Mouse (Mus musculus): Measurements from ENCODE around the gene Pnkd. TPM values are rescaled to one million over a fixed set of nuclear protein-coding genes. Genes with fewer than 3 reads are reported as not detected.

The Pnkd gene
- polyA plus RNA-seq, 1 experiment from 2014 or later: 169 TPM

DNA sequence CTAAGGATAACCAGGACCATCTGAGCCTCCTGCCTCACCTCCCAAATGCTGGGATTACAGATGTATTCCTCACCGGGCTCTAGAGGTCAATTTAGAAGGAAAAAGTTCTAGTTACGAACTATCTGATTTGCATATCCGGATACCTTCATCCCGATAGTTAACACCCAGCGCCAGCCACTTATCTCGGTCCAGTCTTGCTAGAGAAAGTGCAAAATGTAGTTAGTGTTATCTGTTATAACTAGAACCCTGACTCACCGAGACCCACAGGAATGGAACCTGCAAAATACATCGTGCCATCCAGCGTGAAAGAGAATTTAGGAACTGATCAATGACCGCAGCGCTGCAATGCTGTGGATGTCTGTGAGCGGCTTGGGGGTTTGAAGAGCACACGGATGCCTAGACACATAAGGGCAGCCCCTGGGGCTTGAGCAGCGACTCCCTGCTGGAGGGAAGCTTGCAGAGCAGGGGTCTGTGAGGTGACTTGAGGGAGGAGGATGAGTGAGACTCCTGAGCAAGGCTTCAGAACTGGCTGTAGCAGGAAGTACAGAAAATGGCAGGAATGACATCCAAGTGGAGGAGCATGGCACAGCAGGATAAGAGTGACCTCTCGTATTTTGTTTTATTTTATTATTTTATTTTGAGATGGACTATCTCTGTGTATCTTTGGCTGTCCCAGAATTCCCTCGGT is 116.4 kb downstream of the Pnkd start:
- no peaks in the 10 kb centered on the region for H3K36me3 ChIP-seq (ENCODE audit: insufficient read depth, low read length)
- no peaks in the 10 kb centered on the region for H3K9me3 ChIP-seq (replicated peaks; ENCODE audit: low read length)
- WGBS: 56% methylated on average over 16 of the region's 16 CpGs
- H3K27me3 ChIP-seq (ENCODE audit: insufficient read depth, low read length): no peaks in the 10 kb centered on the region
- no peak overlapping the region for H3K27ac ChIP-seq
- H3K4me2 ChIP-seq (ENCODE audit: low read length): no peak overlapping the region
- DNase-seq (ENCODE audit: low spot score) (no peak), ATAC-seq (replicated peaks; ENCODE audit: low FRiP score, low read depth) (no peak)
- no peak overlapping the region for H3K4me3 ChIP-seq (replicated peaks; ENCODE audit: low read depth, low read length)
- H3K4me1 ChIP-seq (replicated peaks; ENCODE audit: insufficient read depth, low read length): no peaks in the 10 kb centered on the region
- TF ChIP-seq CTCF (IDR thresholded peaks at IDR 0.05; ENCODE audit: low read depth): no peak
- no peak overlapping the region for H3K9ac ChIP-seq (ENCODE audit: low read depth, low read length)

MicroRNA genes within 50 kb of the gene (microRNA counts, 519-probe panel; counts per million panel counts)
- microRNA mmu-miR-26b: 5,363 counts per million, percentile 86 among the panel's probes with 10 or more counts

Small RNA genes within 50 kb of the gene (microRNA-seq; reads per million reads assigned to microRNA genes)
- gene Mir26b: 35,722 reads per million, percentile 98 among the genes with 10 or more reads in this experiment

Other genes starting within 250 kb of the Pnkd start
- gene Tns1, start 160.5 kb upstream of the Pnkd start, polyA plus RNA-seq (2015; fragmentation: Nextera tagmentation; extraction: Ambion mirVana): 65.4 and 71.8 TPM in 2 replicates
- 0.07 and 0.18 TPM in 2 replicates for gene Rufy4, start 159.4 kb upstream of the Pnkd start, polyA plus RNA-seq (2015; fragmentation: Nextera tagmentation; extraction: Ambion mirVana)
- gene Cxcr2, start 130.9 kb upstream of the Pnkd start, polyA plus RNA-seq (2015; fragmentation: Nextera tagmentation; extraction: Ambion mirVana): 0.30 and 0.51 TPM in 2 replicates
- gene Cxcr1, start 90.3 kb upstream of the Pnkd start, polyA plus RNA-seq (2015; fragmentation: Nextera tagmentation; extraction: Ambion mirVana): not detected in 2 replicates
- gene Arpc2, start 48.8 kb upstream of the Pnkd start, polyA plus RNA-seq (2015; fragmentation: Nextera tagmentation; extraction: Ambion mirVana): 487 TPM in 2 replicates
- gene Gpbar1, start 6.4 kb upstream of the Pnkd start, polyA plus RNA-seq (2015; fragmentation: Nextera tagmentation; extraction: Ambion mirVana): 1.0 and 1.7 TPM in 2 replicates
- gene Aamp, start 192 bp upstream of the Pnkd start, polyA plus RNA-seq (2015; fragmentation: Nextera tagmentation; extraction: Ambion mirVana): 248 and 264 TPM in 2 replicates
- 27.8 and 30.8 TPM in 2 replicates for gene Tmbim1, start 20.7 kb downstream of the Pnkd start, polyA plus RNA-seq (2015; fragmentation: Nextera tagmentation; extraction: Ambion mirVana)
- gene Catip, start 77.2 kb downstream of the Pnkd start, polyA plus RNA-seq (2015; fragmentation: Nextera tagmentation; extraction: Ambion mirVana): 0.59 and 0.75 TPM in 2 replicates
- 2.6 and 3.6 TPM in 2 replicates for gene Slc11a1, start 90.3 kb downstream of the Pnkd start, polyA plus RNA-seq (2015; fragmentation: Nextera tagmentation; extraction: Ambion mirVana)
- gene Ctdsp1, start 106.6 kb downstream of the Pnkd start, polyA plus RNA-seq (2015; fragmentation: Nextera tagmentation; extraction: Ambion mirVana): 73.3 and 75.8 TPM in 2 replicates
- 17.0 and 18.0 TPM in 2 replicates for gene Vil1, start 124.4 kb downstream of the Pnkd start, polyA plus RNA-seq (2015; fragmentation: Nextera tagmentation; extraction: Ambion mirVana)
- 49.8 and 51.6 TPM in 2 replicates for gene Cnot9, start 221.1 kb downstream of the Pnkd start, polyA plus RNA-seq (2015; fragmentation: Nextera tagmentation; extraction: Ambion mirVana)

Data from kidney, postnatal 0 days (tissue).